In the genomic region with DNA sequence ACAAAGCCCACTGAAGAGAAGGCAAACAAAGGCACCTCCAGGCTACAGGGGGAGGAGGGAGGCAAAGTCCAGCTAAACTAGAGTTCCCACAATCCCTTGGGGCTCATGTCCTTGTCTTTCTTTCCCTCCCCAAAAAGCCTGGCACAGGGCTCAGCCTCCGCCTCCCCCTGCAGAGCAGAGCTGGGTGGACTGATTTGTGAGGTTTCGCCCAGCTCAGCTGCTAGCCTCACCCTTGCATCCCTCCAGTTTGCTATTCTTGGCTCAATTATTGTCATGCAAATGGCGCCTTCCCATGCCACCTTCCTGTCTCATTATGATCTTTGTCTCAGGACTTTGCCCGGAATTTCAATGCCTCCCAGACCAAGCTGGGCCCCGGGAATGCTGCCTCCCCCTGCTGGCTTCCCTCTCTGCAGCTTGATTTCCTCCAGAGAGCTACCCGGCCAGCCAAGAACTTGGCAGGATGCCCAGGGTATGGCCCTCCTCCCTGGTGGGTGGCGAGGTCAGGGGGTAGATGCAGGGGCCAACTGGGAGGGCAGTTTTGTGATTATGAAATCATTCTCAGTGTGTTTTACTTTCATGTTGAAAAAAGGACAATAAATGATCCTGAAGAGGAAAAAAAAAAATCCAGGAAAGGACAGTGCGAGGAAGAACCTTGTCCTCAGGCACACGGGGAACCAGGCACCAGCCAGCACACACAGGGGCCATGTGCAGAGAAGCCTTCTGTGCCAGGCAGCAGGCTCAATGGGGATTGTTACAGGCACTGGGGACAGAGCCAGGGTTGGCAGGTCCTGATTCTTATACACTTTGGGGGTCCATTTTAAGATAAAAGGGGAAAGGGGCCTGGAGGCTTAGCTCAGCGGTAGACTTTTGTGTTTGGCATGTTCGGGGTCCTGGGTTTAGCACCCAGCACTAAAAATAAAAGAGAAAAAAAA, we compare ENCODE assay signal across 9 mouse cellular contexts. TPM values are rescaled to one million over a fixed set of nuclear protein-coding genes. Genes with fewer than 3 reads are reported as not detected.
DNase-seq lines count a peak whose midpoint lies in the region; ATAC-seq and TF ChIP-seq lines count a peak whose summit lies in the region.
"Had no signal": no experiment of that assay in that cellular context is flagged by ENCODE, and none has a peak within 500 bp of the region (broad histone marks: within the 10 kb centered on the region; RNA-seq: fewer than 3 reads in every experiment).

A gene (minus strand): TSS at position 310 of the 932 bp plus-strand sequence.

- TF ChIP-seq CTCF in heart, adult 2 months (IDR thresholded peaks at IDR 0.05), result peak; percentile 62

- DNase-seq in layer of hippocampus, adult 11-12 months (ENCODE audit: low spot score), result peak; percentile 85
- no peak for DNase-seq in layer of hippocampus, adult 9-10 months (ENCODE audit: low spot score)
- peak; percentile 78 to 83 for DNase-seq in heart, adult 2 months
- peak; percentile 94 for DNase-seq in kidney, adult 18-20 months
- DNase-seq in left cerebral cortex, postnatal 4 days, result peak; percentile 90
- peak; percentile 97 for DNase-seq in midbrain, embryonic 11.5 days (ENCODE audit: low spot score, missing footprints)
- DNase-seq in spleen, postnatal 36 days (ENCODE audit: low spot score in 2 of 2), result peak; percentile 53 to 57

- no peak within 1 kb of the TSS for H3K4me3 ChIP-seq in embryonic facial prominence, embryonic 13.5 days
- H3K4me3 ChIP-seq in heart, adult 2 months, result no peak within 1 kb of the TSS
- H3K4me3 ChIP-seq in midbrain, embryonic 11.5 days (ENCODE audit: low read depth, low read length), result peak within 1 kb of the TSS; percentile 9

- H3K36me3 ChIP-seq in embryonic facial prominence, embryonic 13.5 days, result no peaks in the 10 kb centered on the region
- H3K36me3 ChIP-seq in heart, adult 2 months (ENCODE audit: control insufficient read depth, insufficient read depth, low read length), result no peaks in the 10 kb centered on the region
- no peaks in the 10 kb centered on the region for H3K36me3 ChIP-seq in midbrain, embryonic 11.5 days (ENCODE audit: control insufficient read depth, insufficient read depth, low read length)

- H3K79me2 ChIP-seq in heart, adult 2 months (replicated peaks; ENCODE audit: control insufficient read depth, insufficient read depth, low read length), result no peaks in the 10 kb centered on the region

- TF ChIP-seq POLR2A in heart, adult 2 months (IDR thresholded peaks at IDR 0.05; ENCODE audit: insufficient read depth, low read depth, low read length), result no peak

- peak within 1 kb of the TSS; percentile 44; the same call in 1 of the 2 replicates for H3K9ac ChIP-seq in embryonic facial prominence, embryonic 13.5 days
- no peak within 1 kb of the TSS for H3K9ac ChIP-seq in heart, adult 2 months (ENCODE audit: low read depth, low read length)
- peak within 1 kb of the TSS; percentile 50 for H3K9ac ChIP-seq in midbrain, embryonic 11.5 days (ENCODE audit: low read length)

- no peak for ATAC-seq in embryonic facial prominence, embryonic 13.5 days (ENCODE audit: insufficient number of reproducible peaks, insufficient read depth, low FRiP score, low TSS enrichment, low read depth)
- peak; percentile 90 for ATAC-seq in midbrain, embryonic 11.5 days (ENCODE audit: low FRiP score)

- peak within 1 kb of the TSS; percentile 38 for H3K4me2 ChIP-seq in embryonic facial prominence, embryonic 13.5 days
- peak within 1 kb of the TSS; percentile 34 for H3K4me2 ChIP-seq in midbrain, embryonic 11.5 days

- H3K27me3 ChIP-seq in embryonic facial prominence, embryonic 13.5 days, result peaks cover 58% of the 10 kb centered on the region
- no peaks in the 10 kb centered on the region for H3K27me3 ChIP-seq in heart, adult 2 months (ENCODE audit: control insufficient read depth, insufficient read depth, low read length)
- H3K27me3 ChIP-seq in midbrain, embryonic 11.5 days (ENCODE audit: control insufficient read depth, insufficient read depth, low read length), result peaks cover 2% of the 10 kb centered on the region; the same call in 1 of the 2 replicates

- intact Hi-C loops in heart, adult 2 months (cut with DNase I), result loop anchor here (5.0 kb wide), 1 partner anchor 68 kb away; no protein-coding TSS in a partner anchor
- intact Hi-C loops in left cerebral cortex, postnatal 4 days (cut with DNase I), result no loop called here

- H3K9me3 ChIP-seq in embryonic facial prominence, embryonic 13.5 days, result no peaks in the 10 kb centered on the region
- no peaks in the 10 kb centered on the region for H3K9me3 ChIP-seq in midbrain, embryonic 11.5 days (ENCODE audit: control insufficient read depth, low read length)

- H3K27ac ChIP-seq in embryonic facial prominence, embryonic 13.5 days, result peak within 1 kb of the TSS; percentile 62; the same call in 1 of the 2 replicates
- peak within 1 kb of the TSS; percentile 34 for H3K27ac ChIP-seq in heart, adult 2 months
- H3K27ac ChIP-seq in midbrain, embryonic 11.5 days (ENCODE audit: low read depth, low read length), result peak within 1 kb of the TSS; percentile 90

- 17% methylated on average over 11 of the region's 11 CpGs for WGBS in embryonic facial prominence, embryonic 13.5 days
- 14% methylated on average over 11 of the region's 11 CpGs for WGBS in heart, adult 2 months
- WGBS in midbrain, embryonic 11.5 days, result 7% methylated on average over 11 of the region's 11 CpGs

- H3K4me1 ChIP-seq in embryonic facial prominence, embryonic 13.5 days, result peaks cover 38% of the 10 kb centered on the region
- H3K4me1 ChIP-seq in heart, adult 2 months (ENCODE audit: control insufficient read depth, insufficient read depth, low read length), result peaks cover 5% of the 10 kb centered on the region
- H3K4me1 ChIP-seq in midbrain, embryonic 11.5 days (ENCODE audit: control insufficient read depth, insufficient read depth, low read length), result peaks cover 60% of the 10 kb centered on the region

- no peak for TF ChIP-seq EP300 in heart, adult 2 months (IDR thresholded peaks at IDR 0.05; ENCODE audit: insufficient read depth, low read depth, low read length)

RNA-seq across cellular contexts. Expression of the gene that starts here (rescaled TPM):
- 1.1 and 1.3 TPM in 2 replicates for polyA plus RNA-seq in embryonic facial prominence, embryonic 13.5 days (2015; fragmentation: Nextera tagmentation; extraction: Ambion mirVana)
- total RNA-seq in heart, adult 2 months (2021), result under 1 TPM; 0.52 to 0.77 TPM
- 0.47 and 0.82 TPM in 2 replicates for polyA plus RNA-seq in heart, adult 2 months (2012; rRNA removed)
- total RNA-seq in left cerebral cortex, postnatal 4 days (2021), result 1 to 10 TPM; 1.5 to 3.7 TPM
- polyA plus RNA-seq in midbrain, embryonic 11.5 days (2014; fragmentation: Nextera tagmentation; extraction: Ambion mirVana), result 12.1 and 12.6 TPM in 2 replicates
- polyA plus RNA-seq: C2C12 had no signal

Comparison
In these comparisons a context has a peak if more than half of its experiments do, and no peak if none do; other contexts are left out.
1. Peak in DNase-seq and H3K27ac ChIP-seq in heart, adult 2 months; RNA of the gene not detected or under 1 TPM.
2. H3K27ac ChIP-seq: peak in every context shown above with its lines; median percentile 90 in midbrain, embryonic 11.5 days; 62 in embryonic facial prominence, embryonic 13.5 days; 34 in heart, adult 2 months.